ENCODE assay signal across 9 mouse cellular contexts in the genomic region with DNA sequence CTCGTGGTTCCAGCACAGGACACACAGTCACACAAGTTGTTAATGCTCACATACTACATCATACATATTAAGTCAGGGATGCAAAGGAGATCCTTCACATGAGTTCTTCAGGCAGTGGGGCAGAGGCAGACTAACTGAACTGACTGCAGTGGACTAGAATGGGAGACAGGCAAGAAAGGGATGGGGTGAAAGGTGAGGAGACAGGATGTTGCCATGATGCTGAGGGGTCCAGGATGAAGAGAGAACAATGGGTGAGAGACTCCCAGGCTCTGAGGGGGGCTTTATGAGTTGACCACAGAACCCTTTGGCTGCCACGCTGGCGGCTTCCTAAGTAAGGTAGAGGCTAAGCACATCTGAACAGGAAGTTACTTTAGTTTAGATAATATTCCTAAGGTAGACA. TPM values are rescaled to one million over a fixed set of nuclear protein-coding genes. Genes with fewer than 3 reads are reported as not detected.
DNase-seq lines count a peak whose midpoint lies in the region; ATAC-seq and TF ChIP-seq lines count a peak whose summit lies in the region.
"Had no signal": no experiment of that assay in that cellular context is flagged by ENCODE, and none has a peak within 500 bp of the region (broad histone marks: within the 10 kb centered on the region; RNA-seq: fewer than 3 reads in every experiment).

No protein-coding gene starts in this region.

- no peak overlapping the region for H3K27ac ChIP-seq in heart, embryonic 16.5 days (ENCODE audit: low read length)
- no peak overlapping the region for H3K27ac ChIP-seq in ES-Bruce4 (ENCODE audit: insufficient read depth, low read length)
- H3K27ac ChIP-seq in forebrain, postnatal 0 days (ENCODE audit: low read depth, low read length): no peak overlapping the region
- H3K27ac ChIP-seq in midbrain, embryonic 12.5 days (replicated peaks): no peak overlapping the region

- no peaks in the 10 kb centered on the region for H3K9me3 ChIP-seq in heart, embryonic 16.5 days (replicated peaks; ENCODE audit: control insufficient read depth, low read length)
- H3K9me3 ChIP-seq in ES-Bruce4 (replicated peaks; ENCODE audit: control insufficient read depth, insufficient read depth, low read length, poor library complexity, severe bottlenecking): no peaks in the 10 kb centered on the region
- no peaks in the 10 kb centered on the region for H3K9me3 ChIP-seq in forebrain, postnatal 0 days (ENCODE audit: low read length)
- H3K9me3 ChIP-seq in midbrain, embryonic 12.5 days: no peaks in the 10 kb centered on the region

- H3K4me1 ChIP-seq in heart, embryonic 16.5 days (ENCODE audit: control insufficient read depth, insufficient read depth, low read length): peaks cover 3% of the 10 kb centered on the region; the same call in 1 of the 2 replicates
- no peaks in the 10 kb centered on the region for H3K4me1 ChIP-seq in ES-Bruce4 (ENCODE audit: control insufficient read depth, insufficient read depth, low read length)
- H3K4me1 ChIP-seq in forebrain, postnatal 0 days (ENCODE audit: insufficient read depth): peaks cover 6% of the 10 kb centered on the region
- H3K4me1 ChIP-seq in midbrain, embryonic 12.5 days: peaks cover 19% of the 10 kb centered on the region

- 84% methylated on average over 3 of the region's 3 CpGs for WGBS in heart, embryonic 16.5 days
- WGBS in forebrain, postnatal 0 days: 86% methylated on average over 3 of the region's 3 CpGs
- WGBS in midbrain, embryonic 12.5 days: 85% methylated on average over 3 of the region's 3 CpGs

- H3K4me2 ChIP-seq in heart, embryonic 16.5 days (ENCODE audit: low read depth, low read length): peak overlapping the region; percentile 96
- peak overlapping the region; percentile 92; the same call in 1 of the 2 replicates for H3K4me2 ChIP-seq in forebrain, postnatal 0 days (ENCODE audit: low read depth)
- H3K4me2 ChIP-seq in midbrain, embryonic 12.5 days (replicated peaks): peak overlapping the region; percentile 96

- H3K36me3 ChIP-seq in heart, embryonic 16.5 days (ENCODE audit: control insufficient read depth, insufficient read depth): no peaks in the 10 kb centered on the region
- no peaks in the 10 kb centered on the region for H3K36me3 ChIP-seq in ES-Bruce4 (ENCODE audit: control insufficient read depth, insufficient read depth, low read length, poor library complexity, severe bottlenecking)
- no peaks in the 10 kb centered on the region for H3K36me3 ChIP-seq in forebrain, postnatal 0 days (ENCODE audit: insufficient read depth)
- 0 out of 2 replicates have a peak, but pooled peaks cover 5% of the 10 kb centered on the region for H3K36me3 ChIP-seq in midbrain, embryonic 12.5 days

- H3K4me3 ChIP-seq in heart, embryonic 16.5 days (ENCODE audit: low read length): no peak overlapping the region
- no peak overlapping the region for H3K4me3 ChIP-seq in ES-Bruce4 (ENCODE audit: low read depth, low read length)
- no peak overlapping the region; the same call in 1 of the 2 replicates for H3K4me3 ChIP-seq in forebrain, postnatal 0 days (ENCODE audit: low read depth, low read length)
- no peak overlapping the region for H3K4me3 ChIP-seq in midbrain, embryonic 12.5 days

- H3K9ac ChIP-seq in heart, embryonic 16.5 days (ENCODE audit: low read length): no peak overlapping the region
- peak overlapping the region; percentile 91; the same call in 1 of the 2 replicates for H3K9ac ChIP-seq in ES-Bruce4 (ENCODE audit: low read depth, poor library complexity, severe bottlenecking)
- no peak overlapping the region for H3K9ac ChIP-seq in forebrain, postnatal 0 days
- H3K9ac ChIP-seq in midbrain, embryonic 12.5 days (replicated peaks): no peak overlapping the region

- TF ChIP-seq CTCF in ES-Bruce4 (IDR thresholded peaks at IDR 0.05; ENCODE audit: low read depth, low read length): no peak
- no peak for TF ChIP-seq CTCF in forebrain, postnatal 0 days (IDR thresholded peaks at IDR 0.05; ENCODE audit: low read depth)

- no peak for TF ChIP-seq POLR2A in ES-Bruce4 (IDR thresholded peaks at IDR 0.05; ENCODE audit: insufficient read depth, low read length)

- intact Hi-C loops in heart, postnatal 14 days (cut with DNase I): no loop called here

- H3K27me3 ChIP-seq in heart, embryonic 16.5 days (ENCODE audit: control insufficient read depth, insufficient read depth, low read length): no peaks in the 10 kb centered on the region
- H3K27me3 ChIP-seq in ES-Bruce4 (ENCODE audit: control insufficient read depth, insufficient read depth, low read length, poor library complexity, severe bottlenecking): no peaks in the 10 kb centered on the region
- H3K27me3 ChIP-seq in forebrain, postnatal 0 days (ENCODE audit: insufficient read depth, low read length): no peaks in the 10 kb centered on the region
- H3K27me3 ChIP-seq in midbrain, embryonic 12.5 days: peaks cover 28% of the 10 kb centered on the region; the same call in 1 of the 2 replicates

- no peak for TF ChIP-seq EP300 in ES-Bruce4 (IDR thresholded peaks at IDR 0.05; ENCODE audit: insufficient read depth, low read depth, low read length)

- ATAC-seq in heart, embryonic 16.5 days (replicated peaks; ENCODE audit: extremely low read depth, insufficient read depth, low FRiP score): no peak
- no peak for ATAC-seq in forebrain, postnatal 0 days
- no peak for ATAC-seq in midbrain, embryonic 12.5 days (ENCODE audit: low FRiP score, low read depth)

- DNase-seq in heart, postnatal 14 days: no peak
- no peak for DNase-seq in forebrain, postnatal 0 days
- DNase-seq in T-cell, adult 2 months (ENCODE audit: low spot score): no peak
- no peak for DNase-seq in ovary, postnatal 14 days (ENCODE audit: low spot score)
- no peak for DNase-seq in right cerebral cortex, postnatal 25 days

RNA-seq across cellular contexts. Expression of gene Rgs19, which starts 0.8 kb away (rescaled TPM):
- 34.5 and 40.2 TPM in 2 replicates for polyA plus RNA-seq in heart, embryonic 16.5 days (2015; fragmentation: Nextera tagmentation; extraction: Ambion mirVana)
- total RNA-seq in heart, postnatal 14 days (2021): 1 to 10 TPM; 7.2 to 8.1 TPM
- 36.3 and 46.5 TPM in 2 replicates for polyA plus RNA-seq in ES-Bruce4 (2011; ENCODE audit: insufficient read depth, insufficient read length, low read depth, missing spikeins)
- 43.7 and 50.2 TPM in 2 replicates for total RNA-seq in forebrain, postnatal 0 days (2014; rRNA removed)
- polyA plus RNA-seq in forebrain, postnatal 0 days (2015; fragmentation: Nextera tagmentation; extraction: Ambion mirVana): 56.4 and 57.4 TPM in 2 replicates
- polyA plus RNA-seq in midbrain, embryonic 12.5 days (2016; fragmentation: Nextera tagmentation; extraction: Ambion mirVana): 44.9 and 45.3 TPM in 2 replicates

RNA-seq across cellular contexts. Expression of gene Lkaaear1, which starts 3.7 kb away (rescaled TPM):
- polyA plus RNA-seq in heart, embryonic 16.5 days (2015; fragmentation: Nextera tagmentation; extraction: Ambion mirVana): not detected in 2 replicates
- not detected for total RNA-seq in heart, postnatal 14 days (2021)
- not detected in 2 replicates for polyA plus RNA-seq in ES-Bruce4 (2011; ENCODE audit: insufficient read depth, insufficient read length, low read depth, missing spikeins)
- not detected in 2 replicates for total RNA-seq in forebrain, postnatal 0 days (2014; rRNA removed)
- not detected in 2 replicates for polyA plus RNA-seq in forebrain, postnatal 0 days (2015; fragmentation: Nextera tagmentation; extraction: Ambion mirVana)
- not detected in 2 replicates for polyA plus RNA-seq in midbrain, embryonic 12.5 days (2016; fragmentation: Nextera tagmentation; extraction: Ambion mirVana)
- polyA plus RNA-seq: limb, embryonic 11.5 days had no signal

RNA-seq across cellular contexts. Expression of gene Tcea2, which starts 14.5 kb away (rescaled TPM):
- 17.6 and 19.6 TPM in 2 replicates for polyA plus RNA-seq in heart, embryonic 16.5 days (2015; fragmentation: Nextera tagmentation; extraction: Ambion mirVana)
- total RNA-seq in heart, postnatal 14 days (2021): 1 to 10 TPM; 6.4 to 8.7 TPM
- 13.0 and 15.3 TPM in 2 replicates for polyA plus RNA-seq in ES-Bruce4 (2011; ENCODE audit: insufficient read depth, insufficient read length, low read depth, missing spikeins)
- total RNA-seq in forebrain, postnatal 0 days (2014; rRNA removed): 51.1 and 55.6 TPM in 2 replicates
- polyA plus RNA-seq in forebrain, postnatal 0 days (2015; fragmentation: Nextera tagmentation; extraction: Ambion mirVana): 53.8 and 57.5 TPM in 2 replicates
- polyA plus RNA-seq in midbrain, embryonic 12.5 days (2016; fragmentation: Nextera tagmentation; extraction: Ambion mirVana): 21.1 and 23.3 TPM in 2 replicates

RNA-seq across cellular contexts. Expression of gene Oprl1, which starts 20.2 kb away (rescaled TPM):
- polyA plus RNA-seq in heart, embryonic 16.5 days (2015; fragmentation: Nextera tagmentation; extraction: Ambion mirVana): 1.2 and 1.3 TPM in 2 replicates
- not detected for total RNA-seq in heart, postnatal 14 days (2021)
- polyA plus RNA-seq in ES-Bruce4 (2011; ENCODE audit: insufficient read depth, insufficient read length, low read depth, missing spikeins): 0.78 and 1.2 TPM in 2 replicates
- 114 and 134 TPM in 2 replicates for total RNA-seq in forebrain, postnatal 0 days (2014; rRNA removed)
- polyA plus RNA-seq in forebrain, postnatal 0 days (2015; fragmentation: Nextera tagmentation; extraction: Ambion mirVana): 51.3 and 62.5 TPM in 2 replicates
- 41.8 and 42.5 TPM in 2 replicates for polyA plus RNA-seq in midbrain, embryonic 12.5 days (2016; fragmentation: Nextera tagmentation; extraction: Ambion mirVana)

RNA-seq across cellular contexts. Expression of gene Sox18, which starts 23.1 kb away (rescaled TPM):
- polyA plus RNA-seq in heart, embryonic 16.5 days (2015; fragmentation: Nextera tagmentation; extraction: Ambion mirVana): 53.6 and 55.9 TPM in 2 replicates
- total RNA-seq in heart, postnatal 14 days (2021): 10 to 100 TPM; 73.4 to 77.1 TPM
- polyA plus RNA-seq in ES-Bruce4 (2011; ENCODE audit: insufficient read depth, insufficient read length, low read depth, missing spikeins): 0.49 and 0.68 TPM in 2 replicates
- 5.4 and 8.9 TPM in 2 replicates for total RNA-seq in forebrain, postnatal 0 days (2014; rRNA removed)
- polyA plus RNA-seq in forebrain, postnatal 0 days (2015; fragmentation: Nextera tagmentation; extraction: Ambion mirVana): 8.6 and 11.1 TPM in 2 replicates
- 15.4 and 19.3 TPM in 2 replicates for polyA plus RNA-seq in midbrain, embryonic 12.5 days (2016; fragmentation: Nextera tagmentation; extraction: Ambion mirVana)
